Mouse (Mus musculus): ENCODE results near the gene Map3k5.

DNA sequence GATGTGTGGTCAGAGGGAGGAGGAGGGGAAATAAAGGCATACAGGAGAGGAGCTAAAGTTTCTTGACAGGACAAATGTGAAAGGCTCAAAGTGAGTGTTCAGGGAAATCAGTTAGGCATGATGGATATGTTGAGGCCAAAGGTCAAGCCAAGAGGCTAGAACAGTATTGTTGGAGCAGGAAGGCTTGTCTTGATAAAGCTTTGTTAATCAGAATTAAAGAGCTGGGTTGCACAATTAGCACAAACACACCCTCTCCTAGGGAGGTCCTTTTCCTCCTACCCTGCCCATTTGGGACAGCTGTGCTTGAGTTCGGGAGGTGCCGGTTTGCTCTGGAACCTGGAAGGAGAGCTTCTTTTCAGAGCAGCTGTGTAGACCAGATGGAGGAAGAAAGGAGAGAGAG is 219.2 kb downstream of the Map3k5 start:
- no peak for TF ChIP-seq MAX (IDR thresholded peaks at IDR 0.05; ENCODE audit: low read length)
- no peak for TF ChIP-seq CTCF (IDR thresholded peaks at IDR 0.05 in 2 of 3, conservative IDR thresholded peaks at IDR 0.05 in 1 of 3; ENCODE audit: control insufficient read depth in 1 of 3, insufficient read depth in 1 of 3, low read depth in 2 of 3, low read length in 3 of 3, poor library complexity in 1 of 3, severe bottlenecking in 1 of 3)
